Mouse (Mus musculus): ENCODE results near the gene St5.

- TF ChIP-seq CTCF (IDR thresholded peaks at IDR 0.05; ENCODE audit: borderline replicate concordance, extremely low read depth, insufficient read depth, insufficient read length) (no peak), POLR2A (IDR thresholded peaks at IDR 0.05; ENCODE audit: borderline replicate concordance, extremely low read depth, insufficient read depth, insufficient read length, poor library complexity, severe bottlenecking) (no peak)
Measured at GRCm38 (mm10) chr7:109518036-109518681, 185.2 kb downstream of the St5 start.
